Mouse (Mus musculus) ES-E14 (cell line): ENCODE results near the gene Ankrd13b. TPM values are rescaled to one million over a fixed set of nuclear protein-coding genes. Genes with fewer than 3 reads are reported as not detected.

Experiments
- DNase-seq: peaks from one replicate; pipeline ENCODE4 v3.0.0-alpha.2; 2013; ENCODE audit warnings: low read depth, low spot score
- H3K27ac ChIP-seq: 2 replicates; pipeline ENCODE4 v1.5.1; 2012; ENCODE audit warnings: low read depth, mild to moderate bottlenecking, low read length, moderate library complexity, mixed read lengths; ENCODE audit not compliant: poor library complexity, insufficient read depth, severe bottlenecking
- H3K36me3 ChIP-seq: 2 replicates; pipeline ENCODE4 v1.6.1; 2012; ENCODE audit warnings: mild to moderate bottlenecking, low read length, moderate library complexity, mixed read lengths; ENCODE audit not compliant: control insufficient read depth, poor library complexity, insufficient read depth, severe bottlenecking
- H3K4me1 ChIP-seq, 2 experiments: fragments of 150-350 bp in 1 of 2; sonication (generic) in 1 of 2; 2 replicates each; pipeline ENCODE4 v1.6.1; 2012; ENCODE audit warnings: low read length in 2 of 2, mild to moderate bottlenecking in 1 of 2, mixed read lengths in 1 of 2; ENCODE audit not compliant: control insufficient read depth in 2 of 2, insufficient read depth in 2 of 2, poor library complexity in 1 of 2
- H3K4me3 ChIP-seq, 2 experiments: fragments of 150-350 bp in 1 of 2; sonication (generic) in 1 of 2; 2 replicates each; pipeline ENCODE4 v1.5.1; 2012; ENCODE audit warnings: low read length in 2 of 2, low read depth in 1 of 2, mild to moderate bottlenecking in 1 of 2, mixed read lengths in 1 of 2; ENCODE audit not compliant: insufficient read depth in 1 of 2, poor library complexity in 1 of 2, severe bottlenecking in 1 of 2
- H3K9ac ChIP-seq: 2 replicates; pipeline ENCODE4 v1.6.1; 2012; ENCODE audit warnings: low read depth, mild to moderate bottlenecking, low read length, mixed read lengths; ENCODE audit not compliant: poor library complexity, insufficient read depth, severe bottlenecking
- H3K9me3 ChIP-seq: fragments of 150-350 bp; sonication (generic); 2 replicates; pipeline ENCODE4 v1.6.1; 2012; ENCODE audit warnings: low read depth, mild to moderate bottlenecking, low read length; ENCODE audit not compliant: control insufficient read depth, insufficient read depth
- CHD2 ChIP-seq: IDR thresholded peaks from 2 replicates; pipeline ENCODE4 v1.6.1; 2014; ENCODE audit warnings: mild to moderate bottlenecking, low read depth, low read length, inconsistent platforms
- HCFC1 ChIP-seq: IDR thresholded peaks from 2 replicates; pipeline ENCODE4 v1.6.1; 2012; ENCODE audit warnings: low read length, inconsistent platforms, borderline replicate concordance; ENCODE audit not compliant: insufficient read depth
- MAFK ChIP-seq: IDR thresholded peaks from 2 replicates; pipeline ENCODE4 v1.6.1; 2014; ENCODE audit warnings: mild to moderate bottlenecking, low read depth, low read length, inconsistent platforms; ENCODE audit not compliant: insufficient read depth
- ZC3H11A ChIP-seq: IDR thresholded peaks from 2 replicates; pipeline ENCODE4 v1.6.1; 2012; ENCODE audit warnings: low read depth, mild to moderate bottlenecking, inconsistent platforms, low read length, borderline replicate concordance
- ZNF384 ChIP-seq: IDR thresholded peaks from 2 replicates; pipeline ENCODE4 v1.6.1; 2012; ENCODE audit warnings: low read depth, low read length, inconsistent platforms
- in situ Hi-C, 2 experiments: fragments of 600-800 bp; cut with MboI; formaldehyde crosslinking; loops; one replicate each; pipeline ENCODE4 v1.15.1; 2025; ENCODE audit warnings: low sequenced_read_pairs in 2 of 2, inconsistent platforms in 1 of 2; ENCODE audit not compliant: unreplicated experiment in 2 of 2
- total RNA-seq: library from RNA; depleted of rRNA; stranded (reverse); fragments of 300-350 nt; gene quantifications from 2 replicates; pipeline ENCODE4 v1.2.3, GENCODE M21; 2012

Ankrd13b gene
- total RNA-seq, 1 experiment, result 7.0 TPM

GRCm38 (mm10) chr11:77516553-77517425 is 27.3 kb upstream of the Ankrd13b start:
- no peak for DNase-seq
- H3K4me1 ChIP-seq, result peaks cover 2 to 10% of the 10 kb centered on the region in 2 experiments
- H3K4me3 ChIP-seq, result no peak overlapping the region
- H3K9ac ChIP-seq, result no peak overlapping the region
- in situ Hi-C loops, result no loop called here
- no peaks in the 10 kb centered on the region for H3K36me3 ChIP-seq
- H3K9me3 ChIP-seq, result no peaks in the 10 kb centered on the region
- no peak overlapping the region for H3K27ac ChIP-seq
- TF ChIP-seq MAFK (no peak), ZC3H11A (no peak), ZNF384 (no peak), CHD2 (no peak), HCFC1 (no peak)

- H3K9ac ChIP-seq, result peak within 1 kb of the TSS; percentile 34
- DNase-seq, result no peak
- no peak within 1 kb of the TSS for H3K27ac ChIP-seq
- in situ Hi-C loops, result no loop called here
- H3K4me3 ChIP-seq, result peak within 1 kb of the TSS; percentile 66 to 69
- TF ChIP-seq HCFC1, result no peak
- H3K9me3 ChIP-seq, result no peaks in the 10 kb centered on the region
- H3K36me3 ChIP-seq, result no peaks in the 10 kb centered on the region
- peaks cover 2 to 10% of the 10 kb centered on the region in 2 experiments for H3K4me1 ChIP-seq
Measured at GRCm38 (mm10) chr11:77515637-77516552, 26.4 kb upstream of the Ankrd13b start, which contains the start of gene Trp53i13. TSS of gene Trp53i13 (minus strand) at chr11:77515980.

DNA sequence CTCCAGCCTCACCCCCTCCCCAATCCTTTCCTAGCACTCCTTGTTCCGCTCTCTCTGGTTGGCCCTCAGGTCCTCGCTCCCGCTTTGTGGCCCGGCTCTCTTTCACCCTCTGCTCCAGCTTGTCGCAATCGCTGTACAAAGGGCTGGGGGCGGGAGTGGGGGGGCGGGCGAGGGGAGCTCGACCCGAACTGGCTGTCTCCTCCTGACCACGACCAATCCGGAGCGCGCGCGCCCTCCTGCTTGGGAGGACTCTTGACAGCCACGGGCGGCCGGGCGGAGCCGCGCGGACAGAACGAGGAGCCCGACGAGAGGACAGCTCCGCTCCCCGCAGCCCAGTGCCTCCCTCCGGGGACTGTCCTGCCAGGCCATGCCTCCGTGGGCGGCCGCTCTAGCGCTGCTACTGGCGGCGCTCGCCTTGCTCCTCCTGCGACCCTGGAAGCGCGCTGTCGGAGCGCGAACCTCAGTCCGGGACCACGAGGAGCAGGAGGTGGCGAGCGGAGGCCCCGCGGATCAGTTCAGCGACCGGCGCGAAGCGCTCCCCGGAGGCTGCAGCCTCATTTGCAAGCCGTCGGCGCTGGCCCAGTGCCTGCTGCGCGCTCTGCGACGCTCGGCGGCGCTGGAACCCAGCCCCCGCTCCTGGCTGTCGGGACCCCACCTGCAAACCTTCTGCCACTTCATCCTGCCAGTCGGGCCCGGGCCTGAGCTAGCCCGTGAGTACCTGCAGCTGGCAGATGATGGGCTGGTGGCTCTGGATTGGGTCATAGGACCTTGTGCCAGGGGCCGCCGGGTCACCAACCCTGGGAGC is 25.6 kb upstream of the Ankrd13b start, which contains the start of gene Abhd15:
Gene Abhd15, plus strand, starts transcription at position 290 of the 805 bp plus-strand sequence.
- no peak for TF ChIP-seq ZNF384
- TF ChIP-seq ZC3H11A, result no peak
- no peak for TF ChIP-seq CHD2
- no peak for TF ChIP-seq MAFK
- no peak for TF ChIP-seq HCFC1
- peak within 1 kb of the TSS; percentile 66 to 69 for H3K4me3 ChIP-seq
- in situ Hi-C loops, result no loop called here
- H3K9ac ChIP-seq, result peak within 1 kb of the TSS; percentile 34
- H3K9me3 ChIP-seq, result no peaks in the 10 kb centered on the region
- peaks cover 2 to 10% of the 10 kb centered on the region in 2 experiments for H3K4me1 ChIP-seq
- DNase-seq, result no peak
- H3K27ac ChIP-seq, result no peak within 1 kb of the TSS
- no peaks in the 10 kb centered on the region for H3K36me3 ChIP-seq

- in situ Hi-C loops, result no loop called here
- Histone ChIP-seq H3K9me3 (no peaks in the 10 kb centered on the region), H3K4me1 (peaks cover 2 to 10% of the 10 kb centered on the region in 2 experiments), H3K36me3 (no peaks in the 10 kb centered on the region), H3K9ac (no peak overlapping the region), H3K27ac (no peak overlapping the region), H3K4me3 (peak overlapping the region; percentile 66 to 69)
- DNase-seq, result no peak
- TF ChIP-seq MAFK (no peak), CHD2 (no peak)
Measured at GRCm38 (mm10) chr11:77514281-77514831, 24.9 kb upstream of the Ankrd13b start.
